Mouse (Mus musculus): ENCODE results near the gene Ankrd11. TPM values are rescaled to one million over a fixed set of nuclear protein-coding genes. Genes with fewer than 3 reads are reported as not detected.

Ankrd11 gene
- polyA plus RNA-seq, 1 experiment = 32.5 TPM

DNA sequence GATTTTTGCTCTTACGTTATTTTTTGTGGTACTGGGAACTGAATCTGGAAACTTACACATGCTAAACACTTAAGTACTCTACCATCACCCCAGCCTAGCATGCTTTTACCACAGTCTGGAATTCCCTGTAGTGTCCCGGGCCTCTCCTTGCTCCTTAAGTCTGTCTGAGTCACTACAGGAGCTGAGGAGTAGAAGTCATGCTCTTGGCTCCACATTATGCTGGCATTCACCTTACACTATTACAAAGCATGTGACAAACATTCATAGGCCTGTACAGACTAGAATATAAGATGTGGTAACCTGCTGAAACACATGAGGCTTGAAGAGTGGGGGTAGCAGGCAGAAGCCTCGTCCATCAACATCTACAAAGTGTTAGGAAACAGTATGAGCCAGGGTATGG lies 19.4 kb downstream of the Ankrd11 start:
- TF ChIP-seq FOSL1 (IDR thresholded peaks at IDR 0.05; ENCODE audit: insufficient read depth, low read length, poor library complexity, severe bottlenecking) = no peak
- TF ChIP-seq CTCF (IDR thresholded peaks at IDR 0.05; ENCODE audit: control insufficient read depth, insufficient read depth, insufficient read length) = no peak
- peaks cover 4% of the 10 kb centered on the region for H3K36me3 ChIP-seq (ENCODE audit: control insufficient read depth, insufficient read depth)
- H3K79me2 ChIP-seq (ENCODE audit: control insufficient read depth, insufficient read depth) = peaks cover 97% of the 10 kb centered on the region
- peaks cover 91% of the 10 kb centered on the region for H3K79me3 ChIP-seq (ENCODE audit: low read depth)
- H3ac ChIP-seq (ENCODE audit: control insufficient read depth, insufficient read length, low read depth) = no peak overlapping the region
- H3K4me3 ChIP-seq (ENCODE audit: insufficient read depth, poor library complexity, severe bottlenecking) = no peak overlapping the region
- H3K27me3 ChIP-seq (ENCODE audit: control insufficient read depth, insufficient read depth, insufficient read length) = no peaks in the 10 kb centered on the region

DNA sequence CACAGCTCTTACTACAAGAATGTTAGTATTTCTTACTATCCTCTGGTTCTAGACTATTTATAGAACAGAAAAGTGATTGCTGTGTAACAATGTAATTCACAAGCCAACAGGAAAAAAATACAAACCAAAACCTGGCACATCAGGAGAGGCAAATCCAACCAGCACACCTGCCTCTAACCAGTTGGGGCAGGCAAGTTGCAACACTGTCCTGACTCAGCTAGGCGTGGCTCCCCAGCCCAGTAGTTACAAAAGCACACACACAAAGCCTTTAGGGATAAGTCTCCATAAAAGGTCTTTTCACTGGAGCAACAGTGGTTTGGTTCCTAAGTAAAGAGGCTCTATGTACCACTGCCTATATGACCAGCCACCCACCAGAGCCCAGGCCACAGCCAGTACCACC lies 20.8 kb downstream of the Ankrd11 start:
- peak; percentile 87 for TF ChIP-seq CEBPB (IDR thresholded peaks at IDR 0.05; ENCODE audit: low read depth)
- no peak for TF ChIP-seq MYOD1 (IDR thresholded peaks at IDR 0.05; ENCODE audit: control insufficient read depth, insufficient read length, low read depth)
- H3K79me2 ChIP-seq (ENCODE audit: control insufficient read depth, insufficient read depth) = peaks cover 83% of the 10 kb centered on the region
- peaks cover 4% of the 10 kb centered on the region for H3K36me3 ChIP-seq (ENCODE audit: control insufficient read depth, insufficient read depth)
- peaks cover 76% of the 10 kb centered on the region for H3K79me3 ChIP-seq (ENCODE audit: low read depth)
- no peaks in the 10 kb centered on the region for H3K27me3 ChIP-seq (ENCODE audit: control insufficient read depth, insufficient read depth, insufficient read length)
- H3K4me3 ChIP-seq (ENCODE audit: insufficient read depth, poor library complexity, severe bottlenecking) = no peak overlapping the region
- no peak overlapping the region for H3ac ChIP-seq (ENCODE audit: control insufficient read depth, insufficient read length, low read depth)

DNA sequence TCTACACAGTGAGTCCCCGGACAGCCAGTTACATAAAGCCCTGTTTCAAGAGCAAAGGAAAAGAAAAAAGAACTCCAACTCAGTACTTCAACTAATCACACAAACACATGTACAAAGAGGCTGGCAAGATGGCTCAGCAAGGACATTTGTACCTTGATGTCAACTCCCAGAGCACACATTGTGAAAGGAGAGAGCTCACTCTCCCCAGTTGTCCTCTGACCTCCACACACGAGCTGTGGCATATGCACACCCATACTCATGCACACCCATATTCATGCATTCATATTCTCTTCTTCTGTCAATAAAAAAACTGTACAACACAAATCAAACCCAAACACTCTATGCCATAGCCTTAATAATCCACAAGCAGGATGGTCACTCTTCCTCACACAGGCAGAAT lies 21.2 kb downstream of the Ankrd11 start:
- TF ChIP-seq MYOG (IDR thresholded peaks at IDR 0.05; ENCODE audit: control insufficient read depth, extremely low read depth, insufficient read length) (no peak), MYOD1 (IDR thresholded peaks at IDR 0.05; ENCODE audit: control insufficient read depth, insufficient read length, low read depth) (no peak), CEBPB (IDR thresholded peaks at IDR 0.05; ENCODE audit: low read depth) (no peak), CTCF (IDR thresholded peaks at IDR 0.05; ENCODE audit: control insufficient read depth, insufficient read depth, insufficient read length) (no peak), USF1 (IDR thresholded peaks at IDR 0.05; ENCODE audit: low read depth) (no peak), FOSL1 (IDR thresholded peaks at IDR 0.05; ENCODE audit: insufficient read depth, low read length, poor library complexity, severe bottlenecking) (no peak), MAX (IDR thresholded peaks at IDR 0.05) (no peak)
- no peak overlapping the region for H3ac ChIP-seq (ENCODE audit: control insufficient read depth, insufficient read length, low read depth)

DNA sequence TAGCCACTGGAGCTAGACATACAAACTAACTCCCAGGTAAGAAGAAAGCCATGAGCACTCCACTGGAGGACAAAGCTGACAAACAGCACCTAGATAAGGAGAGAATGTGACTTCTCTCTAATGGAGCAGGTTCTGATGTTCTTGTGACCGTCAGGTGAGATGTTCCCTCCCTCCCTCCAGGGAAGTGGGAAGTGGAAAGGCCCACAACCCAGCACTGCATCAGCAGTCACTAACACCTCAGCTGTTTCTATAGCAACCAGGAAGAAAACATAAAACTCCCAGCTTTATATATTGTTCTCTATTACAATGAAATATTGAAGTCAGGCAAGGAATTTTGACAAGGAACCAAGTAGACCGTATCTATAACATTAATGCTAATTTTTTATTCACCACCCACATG lies 22.0 kb downstream of the Ankrd11 start:
- Histone ChIP-seq H3K27me3 (ENCODE audit: control insufficient read depth, insufficient read depth, insufficient read length) (no peaks in the 10 kb centered on the region), H3K36me3 (ENCODE audit: control insufficient read depth, insufficient read depth) (peaks cover 4% of the 10 kb centered on the region), H3K79me2 (ENCODE audit: control insufficient read depth, insufficient read depth) (peaks cover 79% of the 10 kb centered on the region), H3K4me3 (ENCODE audit: insufficient read depth, poor library complexity, severe bottlenecking) (no peak overlapping the region), H3K79me3 (ENCODE audit: low read depth) (peaks cover 70% of the 10 kb centered on the region), H3ac (ENCODE audit: control insufficient read depth, insufficient read length, low read depth) (no peak overlapping the region)
- no peak for TF ChIP-seq FOSL1 (IDR thresholded peaks at IDR 0.05; ENCODE audit: insufficient read depth, low read length, poor library complexity, severe bottlenecking)

More for the DNA sequence above, 21.2 kb downstream of the Ankrd11 start:
- Histone ChIP-seq H3K79me2 (ENCODE audit: control insufficient read depth, insufficient read depth) (peaks cover 79% of the 10 kb centered on the region), H3K79me3 (ENCODE audit: low read depth) (peaks cover 72% of the 10 kb centered on the region), H3K4me3 (ENCODE audit: insufficient read depth, poor library complexity, severe bottlenecking) (no peak overlapping the region), H3K36me3 (ENCODE audit: control insufficient read depth, insufficient read depth) (peaks cover 4% of the 10 kb centered on the region), H3K27me3 (ENCODE audit: control insufficient read depth, insufficient read depth, insufficient read length) (no peaks in the 10 kb centered on the region)

DNA sequence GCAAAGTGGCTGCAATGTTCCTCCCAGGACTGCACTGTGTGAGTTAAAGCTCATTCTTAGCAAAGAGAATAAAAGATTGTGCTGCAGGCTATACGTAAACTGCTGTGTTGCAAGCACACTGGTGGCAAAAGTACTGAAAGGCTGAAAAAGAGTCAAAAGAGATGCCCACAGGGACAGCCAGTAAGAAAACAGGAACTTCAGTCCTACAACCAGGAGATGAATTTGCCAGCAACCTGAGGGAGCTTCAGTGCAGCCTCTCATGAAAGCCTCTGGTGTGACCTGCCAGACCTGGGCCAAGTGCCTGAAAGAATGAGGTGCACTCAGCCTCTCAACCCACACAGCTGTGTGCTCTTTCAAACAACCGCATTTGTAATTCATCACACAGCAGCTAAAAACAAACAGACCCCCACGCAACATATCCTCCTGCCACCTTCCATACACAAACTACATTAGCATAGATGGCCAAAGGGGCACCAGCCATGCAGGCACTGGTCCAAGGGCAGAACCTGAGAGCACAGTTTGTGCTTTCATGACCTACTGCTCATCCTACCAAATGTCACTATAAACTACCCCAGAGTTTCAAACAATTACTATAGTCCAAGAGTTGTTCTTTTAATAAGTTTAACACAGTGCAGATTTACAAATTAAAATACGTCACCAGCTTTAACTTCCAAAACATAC lies 23.5 kb downstream of the Ankrd11 start:
- Histone ChIP-seq H3K27me3 (ENCODE audit: control insufficient read depth, insufficient read depth, insufficient read length) (no peaks in the 10 kb centered on the region), H3K4me3 (ENCODE audit: insufficient read depth, poor library complexity, severe bottlenecking) (no peak overlapping the region), H3K36me3 (ENCODE audit: control insufficient read depth, insufficient read depth) (no peaks in the 10 kb centered on the region), H3K79me2 (ENCODE audit: control insufficient read depth, insufficient read depth) (peaks cover 79% of the 10 kb centered on the region), H3K79me3 (ENCODE audit: low read depth) (peaks cover 72% of the 10 kb centered on the region), H3ac (ENCODE audit: control insufficient read depth, insufficient read length, low read depth) (no peak overlapping the region)
- no peak for TF ChIP-seq MYOD1 (IDR thresholded peaks at IDR 0.05; ENCODE audit: control insufficient read depth, insufficient read length, low read depth)
- no peak for TF ChIP-seq CTCF (IDR thresholded peaks at IDR 0.05; ENCODE audit: control insufficient read depth, insufficient read depth, insufficient read length)
- no peak for TF ChIP-seq CEBPB (IDR thresholded peaks at IDR 0.05; ENCODE audit: low read depth)
- TF ChIP-seq MYOG (IDR thresholded peaks at IDR 0.05; ENCODE audit: control insufficient read depth, extremely low read depth, insufficient read length) = no peak
- TF ChIP-seq USF1 (IDR thresholded peaks at IDR 0.05; ENCODE audit: low read depth) = no peak
- no peak for TF ChIP-seq FOSL1 (IDR thresholded peaks at IDR 0.05; ENCODE audit: insufficient read depth, low read length, poor library complexity, severe bottlenecking)
- no peak for TF ChIP-seq MAX (IDR thresholded peaks at IDR 0.05)

DNA sequence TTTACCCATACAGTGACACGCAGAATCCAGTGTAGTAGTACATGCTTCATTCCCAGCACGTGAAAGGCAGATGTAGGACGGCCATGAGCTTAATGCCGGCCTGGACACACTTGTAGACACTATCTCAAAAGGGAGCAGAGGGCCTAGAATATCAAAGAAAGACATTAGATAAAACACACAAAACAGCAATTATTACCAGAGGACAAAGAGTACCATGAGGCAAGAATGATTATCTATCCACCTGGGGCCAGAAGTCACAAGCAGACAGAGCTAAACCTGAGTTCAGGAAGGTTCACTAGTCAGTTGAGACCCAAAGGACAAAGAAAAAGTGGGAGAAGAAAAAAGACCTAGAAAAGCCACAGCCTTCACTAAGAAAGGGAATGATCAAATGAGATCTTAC lies 24.9 kb downstream of the Ankrd11 start:
- Histone ChIP-seq H3K27me3 (ENCODE audit: control insufficient read depth, insufficient read depth, insufficient read length) (no peaks in the 10 kb centered on the region), H3ac (ENCODE audit: control insufficient read depth, insufficient read length, low read depth) (no peak overlapping the region), H3K4me3 (ENCODE audit: insufficient read depth, poor library complexity, severe bottlenecking) (no peak overlapping the region), H3K79me3 (ENCODE audit: low read depth) (peaks cover 72% of the 10 kb centered on the region), H3K36me3 (ENCODE audit: control insufficient read depth, insufficient read depth) (peaks cover 4% of the 10 kb centered on the region), H3K79me2 (ENCODE audit: control insufficient read depth, insufficient read depth) (peaks cover 79% of the 10 kb centered on the region)
- TF ChIP-seq CTCF (IDR thresholded peaks at IDR 0.05; ENCODE audit: control insufficient read depth, insufficient read depth, insufficient read length) (no peak), CEBPB (IDR thresholded peaks at IDR 0.05; ENCODE audit: low read depth) (no peak), FOSL1 (IDR thresholded peaks at IDR 0.05; ENCODE audit: insufficient read depth, low read length, poor library complexity, severe bottlenecking) (no peak)

Measured in C2C12 (cell line).